Mouse (Mus musculus) right cerebral cortex, postnatal 10 days (tissue): ENCODE measurements at regions not wholly inside any gene's neighbourhood (a gene's known extent, or its start where the extent isn't known, plus 50 kb on each side); places are given as distances from the start of the nearest gene placed in this dataset.

ENCODE experiments used
- DNase-seq, 2 experiments: peaks; one replicate each; pipeline ENCODE4 v3.0.0; 2021; ENCODE audit warnings: low spot score in 2 of 2

- DNase-seq, result no peak
These were observed 76.8 kb upstream of the Sfrp2 start for GRCm38 (mm10) chr3:83689068-83689976.

- DNase-seq, result no peak
These were observed 71.6 kb upstream of the Sfrp2 start for GRCm38 (mm10) chr3:83694505-83694904.

- no peak for DNase-seq
These were observed 66.4 kb upstream of the Sfrp2 start for GRCm38 (mm10) chr3:83699751-83700150.

- peak in 1 of 2 experiments; percentile 44 for DNase-seq
These were observed 65.0 kb upstream of the Sfrp2 start for GRCm38 (mm10) chr3:83701075-83701474.

GRCm38 (mm10) chr3:83704559-83704958, 61.6 kb upstream of the Sfrp2 start:
- no peak for DNase-seq

- DNase-seq, result no peak
These were observed 60.9 kb upstream of the Sfrp2 start for GRCm38 (mm10) chr3:83705253-83705652.

GRCm38 (mm10) chr3:83706531-83707243, 59.4 kb upstream of the Sfrp2 start:
- DNase-seq, result no peak

- no peak for DNase-seq
These were observed 58.8 kb upstream of the Sfrp2 start for GRCm38 (mm10) chr3:83707278-83707677.

GRCm38 (mm10) chr3:83708973-83709372, 57.1 kb upstream of the Sfrp2 start:
- no peak for DNase-seq

GRCm38 (mm10) chr3:83709531-83709930, 56.6 kb upstream of the Sfrp2 start:
- DNase-seq, result no peak

- no peak for DNase-seq
These were observed 55.1 kb upstream of the Sfrp2 start for GRCm38 (mm10) chr3:83710995-83711541.

GRCm38 (mm10) chr3:83712355-83712754, 53.8 kb upstream of the Sfrp2 start:
- no peak for DNase-seq

- no peak for DNase-seq
These were observed 51.5 kb upstream of the Sfrp2 start for GRCm38 (mm10) chr3:83714572-83714971.
